Mouse (Mus musculus) lung, embryonic 16.5 days (tissue): ENCODE data around the gene Napsa. TPM values are rescaled to one million over a fixed set of nuclear protein-coding genes. Genes with fewer than 3 reads are reported as not detected.

Source experiments
- ATAC-seq: fragments of 200-750 bp; cut with Nextera tagmentation; 2 replicates; pipeline ENCODE4 v1.8.0; 2017; ENCODE audit warnings: low read depth, mild to moderate bottlenecking, moderate library complexity
- H3K27ac ChIP-seq: fragments of 300-500 bp; sonication (generic); 2 replicates; pipeline ENCODE4 v1.5.1; 2014; ENCODE audit warnings: mild to moderate bottlenecking, control low read depth, low read length
- H3K27me3 ChIP-seq: fragments of 300-500 bp; sonication (generic); 2 replicates; pipeline ENCODE4 v1.6.1; 2014; ENCODE audit warnings: low read depth, low read length, mixed read lengths; ENCODE audit not compliant: control insufficient read depth, insufficient read depth
- H3K36me3 ChIP-seq: fragments of 300-500 bp; sonication (generic); 2 replicates; pipeline ENCODE4 v1.6.1; 2014; ENCODE audit warnings: low read length; ENCODE audit not compliant: control insufficient read depth, insufficient read depth
- H3K4me1 ChIP-seq: fragments of 300-500 bp; sonication (generic); replicated peaks from 2 replicates; pipeline ENCODE4 v1.6.1; 2014; ENCODE audit warnings: low read length, mixed read lengths; ENCODE audit not compliant: control insufficient read depth, insufficient read depth
- H3K4me2 ChIP-seq: fragments of 300-500 bp; sonication (generic); 2 replicates; pipeline ENCODE4 v1.6.1; 2014; ENCODE audit warnings: low read depth, low read length, control low read depth
- H3K4me3 ChIP-seq: fragments of 300-500 bp; sonication (generic); 2 replicates; pipeline ENCODE4 v1.5.1; 2014; ENCODE audit warnings: mild to moderate bottlenecking, low read length, control low read depth
- H3K9ac ChIP-seq: fragments of 300-500 bp; sonication (generic); 2 replicates; pipeline ENCODE4 v1.6.1; 2014; ENCODE audit warnings: low read length, control low read depth
- H3K9me3 ChIP-seq: fragments of 300-500 bp; sonication (generic); 2 replicates; pipeline ENCODE4 v1.6.1; 2016; ENCODE audit warnings: low read length; ENCODE audit not compliant: control insufficient read depth
- WGBS: fragments of 180-500 bp; shearing (Covaris S2); extraction: QIAGEN DNeasy Blood & Tissue Kit; methylation state at CpG from one replicate; pipeline ENCODE4 v1.1.7; 2014; 5-methylcytosine and 5-hydroxymethylcytosine counted together
- polyA plus RNA-seq: library from polyadenylated mRNA; unstranded; fragments of >200 nt; fragmentation: Nextera tagmentation; extraction: Ambion mirVana; gene quantifications from 2 replicates; pipeline ENCODE4 v1.2.1, GENCODE M21; 2015

Gene Napsa
- polyA plus RNA-seq, 1 experiment from 2014 or later, result 93.0 TPM

- H3K4me3 ChIP-seq, result peak overlapping the region; percentile 62
- H3K27ac ChIP-seq, result no peak overlapping the region
- no peaks in the 10 kb centered on the region for H3K36me3 ChIP-seq
- no peak for ATAC-seq
- peak overlapping the region; percentile 63 for H3K9ac ChIP-seq
- peaks cover 32% of the 10 kb centered on the region for H3K4me1 ChIP-seq
- H3K4me2 ChIP-seq, result peak overlapping the region; percentile 99
- 13% methylated on average over 12 of the region's 12 CpGs for WGBS
- peaks cover 61% of the 10 kb centered on the region for H3K27me3 ChIP-seq
- no peaks in the 10 kb centered on the region for H3K9me3 ChIP-seq
Measured at GRCm38 (mm10) chr7:44588338-44588737, 16.2 kb downstream of the Napsa start.

- Histone ChIP-seq H3K9ac (peak overlapping the region; percentile 63), H3K36me3 (no peaks in the 10 kb centered on the region), H3K4me2 (peak overlapping the region; percentile 99), H3K4me1 (peaks cover 37% of the 10 kb centered on the region), H3K27me3 (peaks cover 62% of the 10 kb centered on the region), H3K4me3 (peak overlapping the region; percentile 62), H3K27ac (0 out of 2 replicates have a peak overlapping the region, but pooled peaks have one; percentile 31), H3K9me3 (no peaks in the 10 kb centered on the region)
- WGBS, result 0% methylated on average over 18 of the region's 33 CpGs
- ATAC-seq, result peak; percentile 59
Measured at GRCm38 (mm10) chr7:44589149-44589548, 17.0 kb downstream of the Napsa start.

- 6% methylated on average over 13 of the region's 13 CpGs for WGBS
- Histone ChIP-seq H3K4me2 (peak overlapping the region; percentile 99), H3K9me3 (no peaks in the 10 kb centered on the region), H3K4me1 (peaks cover 39% of the 10 kb centered on the region), H3K4me3 (peak overlapping the region; percentile 62), H3K27me3 (peaks cover 62% of the 10 kb centered on the region), H3K36me3 (no peaks in the 10 kb centered on the region), H3K27ac (peak overlapping the region; percentile 27; the same call in 1 of the 2 replicates), H3K9ac (no peak overlapping the region)
- ATAC-seq, result no peak
Measured at GRCm38 (mm10) chr7:44589946-44590345, 17.8 kb downstream of the Napsa start.

GRCm38 (mm10) chr7:44590402-44591347 is 18.5 kb downstream of the Napsa start, which contains the start of gene Kcnc3:
Gene Kcnc3 (plus strand): TSS chr7:44590664.
- peaks cover 39% of the 10 kb centered on the region for H3K4me1 ChIP-seq
- no peaks in the 10 kb centered on the region for H3K36me3 ChIP-seq
- peak within 1 kb of the TSS; percentile 62 for H3K4me3 ChIP-seq
- ATAC-seq, result peak; percentile 94
- peak within 1 kb of the TSS; percentile 99 for H3K4me2 ChIP-seq
- WGBS, result under 1% methylated on average over 67 of the region's 80 CpGs
- H3K9me3 ChIP-seq, result no peaks in the 10 kb centered on the region
- peak within 1 kb of the TSS; percentile 66 for H3K9ac ChIP-seq
- peak within 1 kb of the TSS; percentile 31; the same call in 1 of the 2 replicates for H3K27ac ChIP-seq
- H3K27me3 ChIP-seq, result peaks cover 60% of the 10 kb centered on the region

- Histone ChIP-seq H3K4me3 (peak overlapping the region; percentile 62), H3K4me2 (peak overlapping the region; percentile 99), H3K36me3 (no peaks in the 10 kb centered on the region), H3K27me3 (peaks cover 57% of the 10 kb centered on the region), H3K27ac (no peak overlapping the region), H3K4me1 (peaks cover 39% of the 10 kb centered on the region), H3K9ac (peak overlapping the region; percentile 66), H3K9me3 (no peaks in the 10 kb centered on the region)
- WGBS, result under 1% methylated on average over 54 of the region's 60 CpGs
- ATAC-seq, result no peak
Measured at GRCm38 (mm10) chr7:44591348-44592116, 19.4 kb downstream of the Napsa start.

GRCm38 (mm10) chr7:44593051-44593450 is 20.9 kb downstream of the Napsa start:
- no peak for ATAC-seq
- H3K4me3 ChIP-seq, result peak overlapping the region; percentile 62
- H3K4me1 ChIP-seq, result peaks cover 39% of the 10 kb centered on the region
- H3K4me2 ChIP-seq, result peak overlapping the region; percentile 99
- H3K27ac ChIP-seq, result no peak overlapping the region
- H3K36me3 ChIP-seq, result no peaks in the 10 kb centered on the region
- peaks cover 46% of the 10 kb centered on the region for H3K27me3 ChIP-seq
- 4% methylated on average over 15 of the region's 15 CpGs for WGBS
- H3K9ac ChIP-seq, result no peak overlapping the region
- no peaks in the 10 kb centered on the region for H3K9me3 ChIP-seq

GRCm38 (mm10) chr7:44593775-44594174 is 21.6 kb downstream of the Napsa start:
- peak overlapping the region; percentile 62 for H3K4me3 ChIP-seq
- H3K9ac ChIP-seq, result no peak overlapping the region
- H3K27ac ChIP-seq, result no peak overlapping the region
- no peaks in the 10 kb centered on the region for H3K36me3 ChIP-seq
- ATAC-seq, result peak; percentile 29
- WGBS, result 0% methylated on average over 22 of the region's 22 CpGs
- no peaks in the 10 kb centered on the region for H3K9me3 ChIP-seq
- H3K27me3 ChIP-seq, result peaks cover 41% of the 10 kb centered on the region
- H3K4me2 ChIP-seq, result peak overlapping the region; percentile 99
- peaks cover 37% of the 10 kb centered on the region for H3K4me1 ChIP-seq

- Histone ChIP-seq H3K36me3 (no peaks in the 10 kb centered on the region), H3K27me3 (peaks cover 40% of the 10 kb centered on the region), H3K9me3 (no peaks in the 10 kb centered on the region), H3K27ac (no peak overlapping the region), H3K9ac (no peak overlapping the region), H3K4me2 (no peak overlapping the region), H3K4me3 (no peak overlapping the region), H3K4me1 (peaks cover 35% of the 10 kb centered on the region)
- no peak for ATAC-seq
- 50% methylated on average over 6 of the region's 6 CpGs for WGBS
Measured at GRCm38 (mm10) chr7:44594291-44594690, 22.1 kb downstream of the Napsa start.

DNA sequence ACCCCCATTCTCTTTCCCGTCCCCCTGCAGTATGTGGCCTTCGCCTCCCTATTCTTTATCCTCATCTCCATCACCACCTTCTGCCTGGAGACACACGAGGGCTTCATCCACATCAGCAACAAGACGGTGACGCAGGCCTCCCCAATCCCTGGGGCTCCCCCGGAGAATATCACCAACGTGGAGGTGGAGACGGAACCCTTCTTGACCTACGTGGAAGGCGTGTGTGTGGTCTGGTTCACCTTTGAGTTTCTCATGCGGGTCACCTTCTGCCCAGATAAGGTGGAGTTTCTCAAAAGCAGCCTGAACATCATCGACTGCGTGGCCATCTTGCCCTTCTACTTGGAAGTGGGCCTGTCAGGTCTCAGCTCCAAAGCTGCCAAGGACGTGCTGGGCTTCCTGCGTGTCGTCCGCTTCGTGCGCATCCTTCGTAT is 23.0 kb downstream of the Napsa start:
- H3K9ac ChIP-seq, result no peak overlapping the region
- 87% methylated on average over 20 of the region's 20 CpGs for WGBS
- no peak overlapping the region for H3K4me3 ChIP-seq
- peaks cover 32% of the 10 kb centered on the region for H3K27me3 ChIP-seq
- H3K27ac ChIP-seq, result no peak overlapping the region
- peaks cover 26% of the 10 kb centered on the region; the same call in 1 of the 2 replicates for H3K4me1 ChIP-seq
- ATAC-seq, result no peak
- H3K4me2 ChIP-seq, result no peak overlapping the region
- H3K36me3 ChIP-seq, result no peaks in the 10 kb centered on the region
- H3K9me3 ChIP-seq, result no peaks in the 10 kb centered on the region
